Mouse (Mus musculus) megakaryocyte, embryonic 14.5 days (primary cell): ENCODE measurements around the gene Zfp574. TPM values are rescaled to one million over a fixed set of nuclear protein-coding genes. Genes with fewer than 3 reads are reported as not detected.

Experiments
- H3K27me3 ChIP-seq: replicated peaks from 2 replicates; pipeline ENCODE3; 2012; ENCODE audit warnings: inconsistent platforms
- H3K36me3 ChIP-seq: replicated peaks from 2 replicates; pipeline ENCODE3; 2012; ENCODE audit warnings: low read length, inconsistent platforms, mixed read lengths
- H3K4me1 ChIP-seq: 2 replicates; pipeline ENCODE4 v1.6.1; 2012; ENCODE audit warnings: inconsistent platforms
- H3K4me3 ChIP-seq: replicated peaks from 2 replicates; pipeline ENCODE3; 2012; ENCODE audit warnings: moderate library complexity, mild to moderate bottlenecking, inconsistent platforms
- H3K9me3 ChIP-seq: 2 replicates; pipeline ENCODE4 v1.6.1; 2012; ENCODE audit warnings: inconsistent platforms
- FLI1 ChIP-seq: IDR thresholded peaks from 2 replicates; pipeline ENCODE4 v1.6.1; 2012; ENCODE audit warnings: low read length, inconsistent platforms, mixed read lengths
- GATA1 ChIP-seq: IDR thresholded peaks from 3 replicates; pipeline ENCODE4 v1.6.1; 2012; ENCODE audit warnings: mixed read lengths, low read length, inconsistent platforms, borderline replicate concordance
- polyA plus RNA-seq: library from polyadenylated mRNA; stranded (reverse); fragments of >175 nt; gene quantifications from 2 replicates; pipeline ENCODE4 v1.2.3, GENCODE M21; 2012; ENCODE audit warnings: low replicate concordance; ENCODE audit not compliant: insufficient read depth

Gene Zfp574
- polyA plus RNA-seq, 1 experiment: 21.6 TPM

DNA sequence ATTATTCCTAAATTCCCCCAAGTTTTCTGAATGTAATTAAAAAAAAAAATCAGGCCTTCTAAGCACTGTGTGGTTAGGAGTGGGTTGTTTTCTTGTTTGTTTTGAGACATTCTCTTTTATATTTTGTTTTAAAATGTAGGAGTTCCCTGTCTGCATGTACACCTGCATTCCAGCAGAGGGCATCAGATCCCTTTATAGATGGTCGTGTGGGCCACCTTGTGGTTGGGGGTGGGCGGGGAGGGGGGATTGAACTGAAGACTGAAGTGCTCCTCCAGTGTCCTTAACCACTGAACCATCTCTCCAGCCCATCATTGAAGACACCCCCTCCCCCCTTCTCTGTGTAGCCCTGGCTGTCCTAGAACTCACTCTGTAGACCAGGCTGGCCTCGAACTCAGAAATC, 14.3 kb downstream of the Zfp574 start:
- Histone ChIP-seq H3K4me1 (peaks cover 62% of the 10 kb centered on the region), H3K27me3 (no peaks in the 10 kb centered on the region), H3K4me3 (no peak overlapping the region), H3K36me3 (peaks cover 58% of the 10 kb centered on the region), H3K9me3 (no peaks in the 10 kb centered on the region)
- TF ChIP-seq FLI1: no peak
- TF ChIP-seq GATA1: no peak

DNA sequence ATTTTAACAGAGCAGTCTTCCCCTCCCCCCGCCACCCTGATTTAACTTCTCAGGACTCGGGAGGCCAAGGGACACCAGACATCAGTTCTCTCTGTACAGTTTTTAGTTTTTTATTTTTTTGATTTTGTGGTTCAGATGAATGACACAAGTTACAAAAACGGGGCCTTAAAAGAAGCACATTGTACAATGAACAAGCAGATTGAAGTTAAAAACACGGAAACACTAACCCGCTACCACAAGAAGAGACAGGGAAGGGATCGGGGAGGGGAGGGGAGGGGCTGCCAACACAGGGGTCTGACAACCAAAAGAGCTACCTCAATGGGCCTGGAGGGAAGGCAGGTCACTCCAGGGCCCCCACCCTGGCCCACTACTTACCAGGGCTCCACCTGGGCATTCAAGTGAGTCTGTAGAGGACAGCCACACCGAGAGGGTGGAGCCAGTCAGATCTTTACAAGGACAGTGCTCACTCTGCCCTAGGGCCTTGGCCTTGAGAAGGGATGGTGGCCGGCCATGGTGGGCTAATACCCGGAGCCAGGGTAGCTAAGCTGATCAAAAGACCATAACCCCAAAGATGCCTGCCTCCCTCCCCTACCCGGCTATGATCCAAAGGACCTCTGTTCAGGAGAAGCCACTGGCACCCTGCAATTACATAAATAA, 15.0 kb downstream of the Zfp574 start:
- Histone ChIP-seq H3K4me1 (peaks cover 55% of the 10 kb centered on the region), H3K27me3 (no peaks in the 10 kb centered on the region), H3K36me3 (peaks cover 57% of the 10 kb centered on the region), H3K9me3 (no peaks in the 10 kb centered on the region), H3K4me3 (no peak overlapping the region)
- TF ChIP-seq FLI1: no peak
- TF ChIP-seq GATA1: no peak

DNA sequence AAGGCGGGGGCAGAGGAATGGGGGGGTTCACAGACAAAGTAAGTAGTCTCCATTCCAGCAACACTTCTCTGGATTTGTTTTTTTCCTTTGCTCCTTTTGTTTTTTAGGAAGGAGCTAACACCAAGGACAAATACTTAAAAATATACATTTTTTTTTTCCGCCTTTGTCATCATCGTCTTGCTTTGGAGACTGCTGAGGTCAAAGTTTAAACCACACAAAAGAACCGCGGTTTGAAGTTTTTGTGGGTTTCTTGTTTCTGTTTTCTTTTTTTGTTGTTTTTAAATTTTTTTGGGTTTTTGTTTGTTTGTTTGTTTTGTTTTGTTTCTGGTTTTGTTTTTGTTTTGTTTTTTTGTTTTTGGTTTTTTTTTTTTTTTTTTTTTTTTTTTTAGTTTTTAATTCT, 15.6 kb downstream of the Zfp574 start:
- peaks cover 50% of the 10 kb centered on the region for H3K4me1 ChIP-seq
- H3K4me3 ChIP-seq: no peak overlapping the region
- H3K36me3 ChIP-seq: peaks cover 57% of the 10 kb centered on the region
- no peaks in the 10 kb centered on the region for H3K27me3 ChIP-seq
- TF ChIP-seq GATA1 (no peak), FLI1 (no peak)
- no peaks in the 10 kb centered on the region for H3K9me3 ChIP-seq

DNA sequence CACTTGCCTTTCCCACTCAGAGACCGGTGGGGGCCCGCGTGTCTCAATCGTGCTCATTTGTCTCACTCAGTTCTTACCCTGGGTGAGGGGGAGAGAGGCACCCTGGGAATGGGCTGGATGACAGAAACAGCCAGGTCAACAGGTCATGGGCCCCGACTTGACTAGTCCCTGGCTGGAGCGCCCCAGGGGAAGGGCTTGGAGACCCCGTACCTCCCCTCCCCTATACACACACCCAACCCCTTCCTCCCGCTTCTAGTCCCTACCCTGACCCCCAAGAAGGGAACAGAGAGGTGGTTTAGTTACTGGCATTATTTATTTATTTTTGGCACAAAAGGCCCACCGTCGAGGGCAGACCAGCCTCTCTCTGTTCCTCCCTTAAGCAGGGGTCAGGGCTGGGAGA, 16.2 kb downstream of the Zfp574 start:
- Histone ChIP-seq H3K36me3 (peaks cover 57% of the 10 kb centered on the region), H3K27me3 (no peaks in the 10 kb centered on the region), H3K4me3 (no peak overlapping the region), H3K4me1 (peaks cover 44% of the 10 kb centered on the region), H3K9me3 (no peaks in the 10 kb centered on the region)
- TF ChIP-seq GATA1: no peak
- TF ChIP-seq FLI1: no peak

DNA sequence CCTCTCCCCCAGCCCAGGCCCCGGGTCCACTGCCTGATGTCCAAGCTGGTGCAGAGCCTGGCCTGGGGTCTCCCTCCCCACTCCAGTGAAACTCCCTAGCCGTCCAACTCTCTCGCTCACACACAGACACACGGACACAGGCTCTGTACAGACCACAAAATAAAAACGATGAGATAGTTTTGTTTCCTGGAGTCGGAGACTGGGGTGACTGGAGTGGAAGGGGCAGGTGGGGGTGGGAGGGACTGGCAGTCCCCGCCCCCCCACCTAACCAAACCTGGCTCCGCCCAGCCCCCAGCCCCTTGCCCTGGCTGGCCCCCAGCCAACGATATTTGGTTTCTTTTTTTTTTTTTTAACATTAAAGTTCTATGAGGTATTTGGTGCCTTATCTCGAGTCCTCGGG, 16.6 kb downstream of the Zfp574 start:
- peaks cover 44% of the 10 kb centered on the region for H3K4me1 ChIP-seq
- H3K4me3 ChIP-seq: no peak overlapping the region
- H3K9me3 ChIP-seq: no peaks in the 10 kb centered on the region
- TF ChIP-seq FLI1 (no peak), GATA1 (no peak)
- peaks cover 57% of the 10 kb centered on the region for H3K36me3 ChIP-seq
- H3K27me3 ChIP-seq: no peaks in the 10 kb centered on the region

DNA sequence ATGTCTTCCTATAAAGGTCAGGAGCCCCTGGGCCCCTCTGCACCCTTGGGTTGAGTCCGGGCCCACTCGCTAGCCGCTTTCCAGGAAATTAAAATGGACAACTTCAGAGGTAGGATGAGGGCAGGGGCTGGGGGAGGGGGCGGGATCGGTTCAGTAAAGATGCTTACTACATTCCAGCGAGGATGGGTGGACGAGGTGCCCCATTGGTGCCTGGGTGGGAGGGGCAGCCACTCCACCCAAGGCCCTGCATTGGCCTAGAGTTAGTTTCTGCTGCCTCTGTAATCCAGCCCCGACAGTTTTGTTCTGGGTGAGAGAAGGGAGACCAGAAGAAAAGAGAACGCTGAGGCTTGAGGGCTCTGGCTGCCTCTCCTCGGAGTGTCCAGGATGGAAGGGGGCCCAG, 17.5 kb downstream of the Zfp574 start:
- H3K4me3 ChIP-seq: no peak overlapping the region
- peaks cover 42% of the 10 kb centered on the region for H3K4me1 ChIP-seq
- TF ChIP-seq GATA1 (no peak), FLI1 (no peak)
- H3K27me3 ChIP-seq: no peaks in the 10 kb centered on the region
- H3K9me3 ChIP-seq: no peaks in the 10 kb centered on the region
- peaks cover 57% of the 10 kb centered on the region for H3K36me3 ChIP-seq

DNA sequence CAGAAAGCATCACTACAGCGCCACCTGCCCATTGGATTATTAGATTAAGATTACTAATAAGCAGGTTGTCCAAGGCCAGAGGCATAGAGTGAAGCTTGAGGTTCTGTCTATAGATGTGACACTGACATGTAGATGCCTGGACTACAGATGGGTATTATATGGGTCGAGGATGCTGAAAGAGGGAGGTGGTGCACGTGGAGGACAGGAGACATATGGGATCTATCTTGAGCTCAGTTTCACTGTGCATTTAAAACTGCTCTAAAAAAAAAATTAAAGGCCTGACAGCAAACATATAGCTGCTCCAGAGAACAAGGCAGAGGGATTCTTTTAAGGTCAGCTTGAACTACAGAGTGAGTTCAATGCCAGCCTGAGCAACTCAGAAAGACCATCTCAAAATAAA, 25.8 kb downstream of the Zfp574 start:
- H3K4me3 ChIP-seq: no peak overlapping the region
- H3K36me3 ChIP-seq: peaks cover 85% of the 10 kb centered on the region
- no peaks in the 10 kb centered on the region for H3K9me3 ChIP-seq
- no peaks in the 10 kb centered on the region for H3K27me3 ChIP-seq
- peaks cover 3% of the 10 kb centered on the region; the same call in 1 of the 2 replicates for H3K4me1 ChIP-seq
- TF ChIP-seq FLI1 (no peak), GATA1 (no peak)

DNA sequence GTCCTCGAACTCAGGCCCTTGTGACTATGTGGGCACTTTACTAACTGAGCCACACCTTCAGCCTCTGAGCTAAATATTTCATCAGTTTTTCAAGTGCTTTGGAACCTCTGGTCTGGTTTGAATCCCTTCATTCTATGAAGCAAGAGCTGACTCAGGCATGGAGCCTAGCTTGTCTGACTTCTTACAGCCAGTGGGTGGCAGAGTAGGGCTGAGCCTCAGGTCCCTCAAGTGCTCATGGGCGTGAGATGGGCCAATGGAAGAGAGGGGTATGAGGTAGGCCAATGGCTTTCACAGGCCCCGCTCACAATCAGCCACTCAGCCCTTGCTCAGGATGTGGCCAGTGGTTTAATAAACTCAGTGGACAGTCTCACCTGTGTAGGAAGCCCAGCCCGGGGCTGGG, 27.2 kb downstream of the Zfp574 start:
- H3K4me3 ChIP-seq: no peak overlapping the region
- peaks cover 2% of the 10 kb centered on the region; the same call in 1 of the 2 replicates for H3K4me1 ChIP-seq
- peaks cover 81% of the 10 kb centered on the region for H3K36me3 ChIP-seq
- TF ChIP-seq FLI1: no peak
- TF ChIP-seq GATA1: no peak
- no peaks in the 10 kb centered on the region for H3K27me3 ChIP-seq
- H3K9me3 ChIP-seq: no peaks in the 10 kb centered on the region

DNA sequence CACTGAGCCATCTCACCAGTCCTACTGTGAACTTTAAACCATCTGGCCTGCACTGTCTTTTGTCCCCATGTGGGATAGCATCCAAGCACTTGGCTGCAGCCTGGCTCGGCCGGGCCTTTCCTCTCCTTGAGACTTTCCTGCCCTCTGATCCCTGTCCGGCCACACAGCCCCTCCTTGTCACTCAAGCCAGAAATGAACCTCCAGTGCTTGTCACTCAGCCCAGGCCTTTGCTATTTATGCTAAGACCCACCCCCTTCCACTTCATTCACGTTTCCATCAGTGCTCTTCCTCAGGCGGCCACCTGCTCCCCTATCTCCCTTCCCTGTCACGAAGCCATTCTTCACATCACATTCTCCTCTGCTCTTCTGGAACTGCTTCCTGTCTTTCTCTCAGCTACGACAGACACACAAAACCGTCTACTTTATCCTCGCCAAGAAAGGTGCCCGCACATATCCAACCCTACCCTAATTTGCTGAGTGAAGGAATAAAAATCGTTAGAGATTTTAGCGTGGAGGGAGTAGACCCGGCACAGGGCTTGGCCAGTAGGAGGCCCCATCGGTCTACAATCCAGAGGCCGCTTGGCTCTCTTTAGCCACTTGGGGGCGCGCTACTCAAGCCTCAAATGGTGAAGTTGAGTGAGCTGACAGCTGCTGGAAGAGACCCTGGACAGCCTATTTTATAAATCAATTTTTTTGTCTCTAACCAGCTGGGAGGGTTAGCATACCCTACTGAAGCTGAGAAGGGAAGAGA, 33.2 kb downstream of the Zfp574 start:
- Histone ChIP-seq H3K4me3 (no peak overlapping the region), H3K9me3 (no peaks in the 10 kb centered on the region), H3K4me1 (peaks cover 32% of the 10 kb centered on the region), H3K36me3 (peaks cover 68% of the 10 kb centered on the region), H3K27me3 (no peaks in the 10 kb centered on the region)
- TF ChIP-seq FLI1 (no peak), GATA1 (no peak)

DNA sequence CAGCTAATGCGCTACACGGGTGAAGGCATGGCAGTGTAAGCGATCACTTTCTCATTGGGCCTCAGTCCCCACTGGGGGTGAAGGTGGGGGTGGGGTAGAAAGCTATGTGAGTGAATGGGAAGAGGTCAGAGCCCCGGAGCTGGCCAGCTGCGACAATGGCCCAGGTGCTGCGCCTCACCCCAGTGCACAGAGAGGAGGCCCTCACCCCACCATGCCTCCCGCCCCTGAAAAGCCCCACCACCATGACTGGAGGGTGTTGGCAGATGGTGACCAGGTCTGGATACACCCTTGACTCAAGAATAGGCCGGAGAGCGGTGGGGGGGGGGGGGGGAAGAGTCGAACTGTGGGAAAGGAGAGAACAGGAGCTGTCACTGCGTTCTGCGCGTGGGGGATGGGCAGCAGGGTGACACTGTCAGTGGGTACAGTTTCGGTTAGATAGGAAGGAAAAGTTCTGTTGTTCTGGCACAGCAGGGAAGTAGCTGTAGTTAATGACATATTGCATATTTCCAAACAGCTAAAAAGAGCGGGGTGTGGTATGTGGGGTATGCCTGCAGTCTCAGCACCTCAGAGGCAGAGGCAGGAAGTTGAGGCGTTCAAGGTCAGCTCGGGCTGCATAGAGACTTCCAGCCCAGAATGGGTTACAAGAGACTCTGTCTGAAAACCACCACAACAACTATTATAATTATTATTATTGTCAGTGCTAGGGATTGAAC, 34.6 kb downstream of the Zfp574 start:
- Histone ChIP-seq H3K4me3 (peak overlapping the region; percentile 10), H3K4me1 (peaks cover 32% of the 10 kb centered on the region), H3K27me3 (no peaks in the 10 kb centered on the region), H3K9me3 (no peaks in the 10 kb centered on the region), H3K36me3 (peaks cover 71% of the 10 kb centered on the region)
- no peak for TF ChIP-seq GATA1
